ENCODE assay signal across 17 mouse cellular contexts in genomic region chr4:155022228-155022855, GRCm38 (mm10).
"Had no signal": no experiment of that assay in that cellular context is flagged by ENCODE, and none has a peak within 500 bp of the region (broad histone marks: within the 10 kb centered on the region; RNA-seq: fewer than 3 reads in every experiment).

No protein-coding gene starts in this region.

- ATAC-seq: hindbrain, postnatal 0 days; intestine, embryonic 16.5 days; liver, embryonic 12.5 days had no signal

- DNase-seq: gastrocnemius, postnatal 14 days; gastrocnemius, postnatal 36 days; heart, adult 11 months; heart, adult 2 months; heart, postnatal 14 days; heart, postnatal 36 days; kidney, adult 11 months; kidney, adult 2 months; kidney, adult 9 months; kidney, postnatal 14 days; kidney, postnatal 36 days; layer of hippocampus, adult 9-11 months; layer of hippocampus, postnatal 36 days; left cerebral cortex, postnatal 4 days had no signal
